15 mouse cellular contexts compared by ENCODE assay signal in genomic region chr11:44528560-44529199, GRCm38 (mm10). TPM values are rescaled to one million over a fixed set of nuclear protein-coding genes. Genes with fewer than 3 reads are reported as not detected.
DNase-seq lines count a peak whose midpoint lies in the region; ATAC-seq and TF ChIP-seq lines count a peak whose summit lies in the region.
"Had no signal": no experiment of that assay in that cellular context is flagged by ENCODE, and none has a peak within 500 bp of the region (broad histone marks: within the 10 kb centered on the region; RNA-seq: fewer than 3 reads in every experiment).

No protein-coding gene starts in this region.

- WGBS in stomach, embryonic 15.5 days = 87% methylated on average over 14 of the region's 14 CpGs
- 90% methylated on average over 14 of the region's 14 CpGs for WGBS in stomach, postnatal 0 days
- WGBS in liver, embryonic 12.5 days (ENCODE audit: insufficient replicate concordance) = 56% methylated on average over 14 of the region's 14 CpGs
- WGBS in stomach, embryonic 16.5 days = 86% methylated on average over 14 of the region's 14 CpGs

- no peaks in the 10 kb centered on the region for H3K9me3 ChIP-seq in stomach, embryonic 15.5 days
- no peaks in the 10 kb centered on the region for H3K9me3 ChIP-seq in stomach, postnatal 0 days (ENCODE audit: control insufficient read depth, low read length)
- H3K9me3 ChIP-seq in liver, embryonic 12.5 days (replicated peaks) = no peaks in the 10 kb centered on the region
- no peaks in the 10 kb centered on the region for H3K9me3 ChIP-seq in stomach, embryonic 16.5 days (replicated peaks; ENCODE audit: control insufficient read depth, low read length)
- H3K9me3 ChIP-seq: lung, embryonic 15.5 days had no signal

- DNase-seq in heart, adult 11 months = peak; percentile 82
- DNase-seq in heart, adult 9 months (ENCODE audit: low spot score in 2 of 2) = no peak
- DNase-seq in stomach, postnatal 0 days (ENCODE audit: low spot score) = no peak
- no peak for DNase-seq in adrenal gland, adult 8-10 months
- DNase-seq in layer of hippocampus, adult 18-20 months (ENCODE audit: low spot score in 2 of 2) = no peak
- DNase-seq: cerebellum, adult 18-20 months; embryo, embryonic 11 days; gastrocnemius, postnatal 25 days; heart, postnatal 14 days; kidney, postnatal 10 days had no signal

- TF ChIP-seq EP300 in stomach, postnatal 0 days (optimal IDR thresholded peaks at IDR 0.05) = no peak

- no peak overlapping the region for H3K27ac ChIP-seq in stomach, embryonic 15.5 days
- no peak overlapping the region for H3K27ac ChIP-seq in stomach, postnatal 0 days (replicated peaks)
- H3K27ac ChIP-seq in liver, embryonic 12.5 days = peak overlapping the region; percentile 96
- peak overlapping the region; percentile 18; the same call in 1 of the 2 replicates for H3K27ac ChIP-seq in stomach, embryonic 16.5 days (ENCODE audit: low read length)
- H3K27ac ChIP-seq: lung, embryonic 15.5 days had no signal

- peaks cover 17% of the 10 kb centered on the region for H3K36me3 ChIP-seq in stomach, embryonic 15.5 days
- peaks cover 17% of the 10 kb centered on the region; the same call in 1 of the 2 replicates for H3K36me3 ChIP-seq in stomach, postnatal 0 days (ENCODE audit: control insufficient read depth, insufficient read depth, low read length)
- peaks cover 97% of the 10 kb centered on the region for H3K36me3 ChIP-seq in liver, embryonic 12.5 days
- peaks cover 21% of the 10 kb centered on the region for H3K36me3 ChIP-seq in stomach, embryonic 16.5 days (ENCODE audit: control insufficient read depth, insufficient read depth, low read length)

- no peaks in the 10 kb centered on the region for H3K27me3 ChIP-seq in stomach, embryonic 15.5 days (replicated peaks)
- H3K27me3 ChIP-seq in stomach, postnatal 0 days (ENCODE audit: control insufficient read depth, insufficient read depth, low read length) = no peaks in the 10 kb centered on the region
- no peaks in the 10 kb centered on the region for H3K27me3 ChIP-seq in liver, embryonic 12.5 days (replicated peaks)
- H3K27me3 ChIP-seq in stomach, embryonic 16.5 days (ENCODE audit: control insufficient read depth, insufficient read depth, low read length) = no peaks in the 10 kb centered on the region
- H3K27me3 ChIP-seq: lung, embryonic 15.5 days had no signal

- H3K4me2 ChIP-seq in stomach, embryonic 15.5 days = no peak overlapping the region
- no peak overlapping the region for H3K4me2 ChIP-seq in stomach, postnatal 0 days (replicated peaks; ENCODE audit: low read depth)
- peak overlapping the region; percentile 74 for H3K4me2 ChIP-seq in liver, embryonic 12.5 days
- 0 out of 2 replicates have a peak overlapping the region, but pooled peaks have one; percentile 3 for H3K4me2 ChIP-seq in stomach, embryonic 16.5 days (ENCODE audit: low read depth, low read length)
- H3K4me2 ChIP-seq: lung, embryonic 15.5 days; midbrain, embryonic 11.5 days had no signal

- H3K4me3 ChIP-seq in stomach, embryonic 15.5 days (replicated peaks) = no peak overlapping the region
- no peak overlapping the region for H3K4me3 ChIP-seq in stomach, postnatal 0 days (ENCODE audit: low read depth, low read length)
- H3K4me3 ChIP-seq in liver, embryonic 12.5 days = peak overlapping the region; percentile 44
- no peak overlapping the region for H3K4me3 ChIP-seq in stomach, embryonic 16.5 days (replicated peaks; ENCODE audit: low read length)
- H3K4me3 ChIP-seq: lung, embryonic 15.5 days had no signal

- peak; percentile 45; the same call in 1 of the 2 replicates for ATAC-seq in stomach, embryonic 15.5 days (ENCODE audit: insufficient read depth, low FRiP score, low read depth)
- no peak for ATAC-seq in stomach, postnatal 0 days (ENCODE audit: low FRiP score, low TSS enrichment)
- ATAC-seq in liver, embryonic 12.5 days = peak; percentile 83
- no peak for ATAC-seq in stomach, embryonic 16.5 days (ENCODE audit: insufficient read depth, low FRiP score)

- no peak for TF ChIP-seq CTCF in stomach, postnatal 0 days (IDR thresholded peaks at IDR 0.05; ENCODE audit: low read depth)

- H3K4me1 ChIP-seq in stomach, embryonic 15.5 days = no peaks in the 10 kb centered on the region
- H3K4me1 ChIP-seq in stomach, postnatal 0 days (replicated peaks; ENCODE audit: control insufficient read depth, insufficient read depth) = no peaks in the 10 kb centered on the region
- peaks cover 83% of the 10 kb centered on the region for H3K4me1 ChIP-seq in liver, embryonic 12.5 days
- no peaks in the 10 kb centered on the region; the same call in 1 of the 2 replicates for H3K4me1 ChIP-seq in stomach, embryonic 16.5 days (ENCODE audit: control insufficient read depth, insufficient read depth, low read length)

- no peak overlapping the region for H3K9ac ChIP-seq in stomach, embryonic 15.5 days
- H3K9ac ChIP-seq in stomach, postnatal 0 days (ENCODE audit: low read length) = no peak overlapping the region
- peak overlapping the region; percentile 68 for H3K9ac ChIP-seq in liver, embryonic 12.5 days
- H3K9ac ChIP-seq in stomach, embryonic 16.5 days (ENCODE audit: low read length) = no peak overlapping the region
- H3K9ac ChIP-seq: lung, embryonic 15.5 days had no signal

RNA-seq across cellular contexts. Expression of gene Rnf145, which starts 9.9 kb away (rescaled TPM):
- polyA plus RNA-seq in stomach, embryonic 15.5 days (2015; fragmentation: Nextera tagmentation; extraction: Ambion mirVana) = 63.8 and 64.5 TPM in 2 replicates
- 29.5 and 30.5 TPM in 2 replicates for polyA plus RNA-seq in stomach, postnatal 0 days (2015; fragmentation: Nextera tagmentation; extraction: Ambion mirVana)
- polyA plus RNA-seq in liver, embryonic 12.5 days (2016; fragmentation: Nextera tagmentation; extraction: Ambion mirVana) = 64.7 and 71.1 TPM in 2 replicates
- polyA plus RNA-seq in stomach, embryonic 16.5 days (2015; fragmentation: Nextera tagmentation; extraction: Ambion mirVana) = 43.1 and 44.3 TPM in 2 replicates
- total RNA-seq in adrenal gland, adult 8-10 months (2022) = 10 to 100 TPM; 81.6 to 96.2 (median 89.6) TPM
- total RNA-seq in layer of hippocampus, adult 18-20 months (2021) = 100 to 1,000 TPM in 1 of 2 experiments, 10 to 100 TPM in 1; 87.0 to 107 TPM

RNA-seq across cellular contexts. Expression of gene Ublcp1, which starts 58.4 kb away (rescaled TPM):
- 53.9 and 57.0 TPM in 2 replicates for polyA plus RNA-seq in stomach, embryonic 15.5 days (2015; fragmentation: Nextera tagmentation; extraction: Ambion mirVana)
- polyA plus RNA-seq in stomach, postnatal 0 days (2015; fragmentation: Nextera tagmentation; extraction: Ambion mirVana) = 34.5 and 36.9 TPM in 2 replicates
- 41.8 and 41.9 TPM in 2 replicates for polyA plus RNA-seq in liver, embryonic 12.5 days (2016; fragmentation: Nextera tagmentation; extraction: Ambion mirVana)
- 51.9 and 53.2 TPM in 2 replicates for polyA plus RNA-seq in stomach, embryonic 16.5 days (2015; fragmentation: Nextera tagmentation; extraction: Ambion mirVana)
- 10 to 100 TPM; 35.1 to 58.6 (median 50.5) TPM for total RNA-seq in adrenal gland, adult 8-10 months (2022)
- total RNA-seq in layer of hippocampus, adult 18-20 months (2021) = 10 to 100 TPM; 46.7 to 49.2 TPM

Comparison
In these comparisons a context has a peak if more than half of its experiments do, and no peak if none do; other contexts are left out.
1. ATAC-seq: peak in stomach, embryonic 15.5 days (single experiment) and liver, embryonic 12.5 days (single experiment); none in stomach, postnatal 0 days (single experiment) and stomach, embryonic 16.5 days (single experiment).
2. H3K27ac ChIP-seq: peak in liver, embryonic 12.5 days (single experiment) and stomach, embryonic 16.5 days (single experiment); none in stomach, embryonic 15.5 days (single experiment) and stomach, postnatal 0 days (single experiment).
3. H3K4me2 ChIP-seq: peak in liver, embryonic 12.5 days (single experiment) and stomach, embryonic 16.5 days (single experiment); none in stomach, embryonic 15.5 days (single experiment) and stomach, postnatal 0 days (single experiment).